Mouse (Mus musculus): ENCODE results near the gene Asic2.

- TF ChIP-seq CTCF (IDR thresholded peaks at IDR 0.05; ENCODE audit: low read depth) (no peak), EP300 (optimal IDR thresholded peaks at IDR 0.05) (no peak)
Measured at GRCm38 (mm10) chr11:81522927-81523326, 445.3 kb downstream of the Asic2 start.

All from stomach, postnatal 0 days (tissue).